ENCODE assay signal across 21 mouse cellular contexts in genomic region chr4:135309112-135309659, GRCm38 (mm10). TPM values are rescaled to one million over a fixed set of nuclear protein-coding genes. Genes with fewer than 3 reads are reported as not detected.
DNase-seq lines count a peak whose midpoint lies in the region; ATAC-seq lines count a peak whose summit lies in the region.
"Had no signal": no experiment of that assay in that cellular context is flagged by ENCODE, and none has a peak within 500 bp of the region (broad histone marks: within the 10 kb centered on the region; RNA-seq: fewer than 3 reads in every experiment).

No protein-coding gene starts in this region.

- peaks cover 40% of the 10 kb centered on the region for H3K4me1 ChIP-seq in hindbrain, embryonic 10.5 days (replicated peaks)
- peaks cover 18% of the 10 kb centered on the region for H3K4me1 ChIP-seq in hindbrain, embryonic 13.5 days (replicated peaks)
- peaks cover 54 to 60% of the 10 kb centered on the region in 2 experiments for H3K4me1 ChIP-seq in heart, embryonic 14.5 days (ENCODE audit: control insufficient read depth in 2 of 2, insufficient read depth in 2 of 2, low read length in 2 of 2)
- peaks cover 25% of the 10 kb centered on the region for H3K4me1 ChIP-seq in limb, embryonic 13.5 days
- peaks cover 23% of the 10 kb centered on the region for H3K4me1 ChIP-seq in forebrain, embryonic 10.5 days

- DNase-seq in hindbrain, embryonic 10.5 days (ENCODE audit: low spot score), result no peak
- DNase-seq in ZHBTc4 (ENCODE audit: low read depth, low spot score), result peak; percentile 48
- no peak for DNase-seq in gastrocnemius, postnatal 10 days
- no peak for DNase-seq in forebrain, embryonic 10.5 days (ENCODE audit: extremely low spot score, low spot score)
- no peak for DNase-seq in right cerebral cortex, postnatal 36 days (ENCODE audit: low spot score in 2 of 2)
- DNase-seq: adrenal gland, adult 2 months; cerebellum, adult 8-10 months; kidney, adult 9 months; lung, postnatal 10 days; right cerebral cortex, postnatal 25 days; thymus, adult 18-20 months; thymus, postnatal 4 days had no signal

- peaks cover under 1% of the 10 kb centered on the region for H3K36me3 ChIP-seq in hindbrain, embryonic 10.5 days
- H3K36me3 ChIP-seq in hindbrain, embryonic 13.5 days, result no peaks in the 10 kb centered on the region
- H3K36me3 ChIP-seq in heart, embryonic 14.5 days (ENCODE audit: control insufficient read depth, insufficient read depth, low read length), result no peaks in the 10 kb centered on the region
- no peaks in the 10 kb centered on the region for H3K36me3 ChIP-seq in limb, embryonic 13.5 days
- peaks cover 2% of the 10 kb centered on the region for H3K36me3 ChIP-seq in forebrain, embryonic 10.5 days (replicated peaks)
- H3K36me3 ChIP-seq: G1E; limb, embryonic 15.5 days; stomach, embryonic 15.5 days had no signal

- no peaks in the 10 kb centered on the region for H3K27me3 ChIP-seq in hindbrain, embryonic 10.5 days (ENCODE audit: insufficient read depth, poor library complexity, severe bottlenecking)
- no peaks in the 10 kb centered on the region for H3K27me3 ChIP-seq in hindbrain, embryonic 13.5 days
- no peaks in the 10 kb centered on the region for H3K27me3 ChIP-seq in heart, embryonic 14.5 days (ENCODE audit: control insufficient read depth, insufficient read depth, low read length)
- H3K27me3 ChIP-seq in limb, embryonic 13.5 days, result no peaks in the 10 kb centered on the region
- H3K27me3 ChIP-seq in forebrain, embryonic 10.5 days (ENCODE audit: poor library complexity, severe bottlenecking), result no peaks in the 10 kb centered on the region
- H3K27me3 ChIP-seq: forebrain, embryonic 13.5 days; limb, embryonic 15.5 days; stomach, embryonic 15.5 days had no signal

- no peak overlapping the region for H3K9ac ChIP-seq in hindbrain, embryonic 13.5 days
- H3K9ac ChIP-seq in heart, embryonic 14.5 days (ENCODE audit: low read length), result peak overlapping the region; percentile 22; the same call in 1 of the 2 replicates
- 0 out of 2 replicates have a peak overlapping the region, but pooled peaks have one; percentile 19 for H3K9ac ChIP-seq in limb, embryonic 13.5 days
- H3K9ac ChIP-seq: forebrain, embryonic 13.5 days; hindbrain, embryonic 14.5 days; limb, embryonic 15.5 days; stomach, embryonic 15.5 days had no signal

- H3K9me3 ChIP-seq in hindbrain, embryonic 10.5 days, result no peaks in the 10 kb centered on the region
- H3K9me3 ChIP-seq in hindbrain, embryonic 13.5 days, result no peaks in the 10 kb centered on the region
- no peaks in the 10 kb centered on the region for H3K9me3 ChIP-seq in heart, embryonic 14.5 days (ENCODE audit: control insufficient read depth, low read length)
- no peaks in the 10 kb centered on the region for H3K9me3 ChIP-seq in limb, embryonic 13.5 days
- no peaks in the 10 kb centered on the region; the same call in 1 of the 2 replicates for H3K9me3 ChIP-seq in forebrain, embryonic 10.5 days
- H3K9me3 ChIP-seq: forebrain, embryonic 13.5 days; G1E; limb, embryonic 15.5 days; stomach, embryonic 15.5 days had no signal

- peak overlapping the region; percentile 29; the same call in 1 of the 2 replicates for H3K27ac ChIP-seq in hindbrain, embryonic 10.5 days
- no peak overlapping the region for H3K27ac ChIP-seq in hindbrain, embryonic 13.5 days
- H3K27ac ChIP-seq in heart, embryonic 14.5 days (replicated peaks in 1 of 2; ENCODE audit: control insufficient read depth in 1 of 2, insufficient read depth in 1 of 2, low read depth in 2 of 2, low read length in 2 of 2), result peak overlapping the region; percentile 56 to 66
- no peak overlapping the region for H3K27ac ChIP-seq in limb, embryonic 13.5 days
- no peak overlapping the region for H3K27ac ChIP-seq in forebrain, embryonic 10.5 days
- H3K27ac ChIP-seq: forebrain, embryonic 13.5 days; hindbrain, embryonic 14.5 days; limb, embryonic 15.5 days; stomach, embryonic 15.5 days had no signal

- H3K4me2 ChIP-seq in hindbrain, embryonic 13.5 days, result no peak overlapping the region
- H3K4me2 ChIP-seq in heart, embryonic 14.5 days (ENCODE audit: low read length), result no peak overlapping the region
- no peak overlapping the region for H3K4me2 ChIP-seq in limb, embryonic 13.5 days (replicated peaks)
- H3K4me2 ChIP-seq: forebrain, embryonic 13.5 days; hindbrain, embryonic 14.5 days; limb, embryonic 15.5 days; stomach, embryonic 15.5 days had no signal

- WGBS in hindbrain, embryonic 10.5 days, result 63% methylated on average over 9 of the region's 9 CpGs
- 69% methylated on average over 9 of the region's 9 CpGs for WGBS in hindbrain, embryonic 13.5 days
- 20% methylated on average over 9 of the region's 9 CpGs for WGBS in heart, embryonic 14.5 days
- WGBS in limb, embryonic 13.5 days, result 50% methylated on average over 9 of the region's 9 CpGs
- 68% methylated on average over 9 of the region's 9 CpGs for WGBS in forebrain, embryonic 10.5 days

- no peak overlapping the region for H3K4me3 ChIP-seq in hindbrain, embryonic 10.5 days
- no peak overlapping the region for H3K4me3 ChIP-seq in hindbrain, embryonic 13.5 days
- no peak overlapping the region for H3K4me3 ChIP-seq in heart, embryonic 14.5 days (ENCODE audit: control insufficient read depth in 1 of 2, insufficient read depth in 1 of 2, low read depth in 1 of 2, low read length in 2 of 2)
- H3K4me3 ChIP-seq in limb, embryonic 13.5 days, result no peak overlapping the region
- H3K4me3 ChIP-seq in forebrain, embryonic 10.5 days, result no peak overlapping the region
- H3K4me3 ChIP-seq: forebrain, embryonic 13.5 days; limb, embryonic 15.5 days; stomach, embryonic 15.5 days had no signal

- ATAC-seq in hindbrain, embryonic 13.5 days (ENCODE audit: low FRiP score), result no peak
- no peak for ATAC-seq in heart, embryonic 14.5 days (ENCODE audit: insufficient number of reproducible peaks, insufficient read depth, low FRiP score, low read depth)
- no peak for ATAC-seq in limb, embryonic 13.5 days (ENCODE audit: low FRiP score, low read depth)
- ATAC-seq: forebrain, embryonic 13.5 days; midbrain, embryonic 16.5 days had no signal

RNA-seq across cellular contexts. Expression of gene Clic4, which starts 36.6 kb away (rescaled TPM):
- polyA plus RNA-seq in hindbrain, embryonic 10.5 days (2016; fragmentation: Nextera tagmentation; extraction: Ambion mirVana), result 184 and 220 TPM in 2 replicates
- 83.5 and 84.7 TPM in 2 replicates for polyA plus RNA-seq in hindbrain, embryonic 13.5 days (2015; fragmentation: Nextera tagmentation; extraction: Ambion mirVana)
- 181 and 194 TPM in 2 replicates for polyA plus RNA-seq in heart, embryonic 14.5 days (2014; fragmentation: Nextera tagmentation; extraction: Ambion mirVana)
- 137 and 146 TPM in 2 replicates for polyA plus RNA-seq in limb, embryonic 13.5 days (2015; fragmentation: Nextera tagmentation; extraction: Ambion mirVana)
- total RNA-seq in gastrocnemius, postnatal 10 days (2021), result 10 to 100 TPM; 56.8 to 69.7 TPM
- polyA plus RNA-seq in forebrain, embryonic 10.5 days (2016; fragmentation: Nextera tagmentation; extraction: Ambion mirVana), result 210 and 227 TPM in 2 replicates

RNA-seq across cellular contexts. Expression of gene Srrm1, which starts 43.9 kb away (rescaled TPM):
- 219 and 225 TPM in 2 replicates for polyA plus RNA-seq in hindbrain, embryonic 10.5 days (2016; fragmentation: Nextera tagmentation; extraction: Ambion mirVana)
- 215 and 220 TPM in 2 replicates for polyA plus RNA-seq in hindbrain, embryonic 13.5 days (2015; fragmentation: Nextera tagmentation; extraction: Ambion mirVana)
- 120 TPM in 2 replicates for polyA plus RNA-seq in heart, embryonic 14.5 days (2014; fragmentation: Nextera tagmentation; extraction: Ambion mirVana)
- polyA plus RNA-seq in limb, embryonic 13.5 days (2015; fragmentation: Nextera tagmentation; extraction: Ambion mirVana), result 295 and 303 TPM in 2 replicates
- 100 to 1,000 TPM in 1 of 2 experiments, 10 to 100 TPM in 1; 74.6 to 107 TPM for total RNA-seq in gastrocnemius, postnatal 10 days (2021)
- 235 and 240 TPM in 2 replicates for polyA plus RNA-seq in forebrain, embryonic 10.5 days (2016; fragmentation: Nextera tagmentation; extraction: Ambion mirVana)

Comparison
In these comparisons a context has a peak if more than half of its experiments do, and no peak if none do; other contexts are left out.
1. H3K27ac ChIP-seq: peak in hindbrain, embryonic 10.5 days (single experiment) and heart, embryonic 14.5 days (2 of 2); none in hindbrain, embryonic 13.5 days (single experiment), limb, embryonic 13.5 days (single experiment) and forebrain, embryonic 10.5 days (single experiment).